Mouse (Mus musculus) forebrain, embryonic 15.5 days (tissue): ENCODE results near the gene Cntn1. TPM values are rescaled to one million over a fixed set of nuclear protein-coding genes. Genes with fewer than 3 reads are reported as not detected.

Experiments
- ATAC-seq: fragments of 200-750 bp; cut with Nextera tagmentation; replicated peaks from 2 replicates; pipeline ENCODE4 v1.8.0; 2017; ENCODE audit warnings: mild to moderate bottlenecking, moderate TSS enrichment, moderate library complexity
- H3K27ac ChIP-seq: fragments of 300-500 bp; sonication (generic); replicated peaks from 2 replicates; pipeline ENCODE4 v1.5.1; 2015; ENCODE audit warnings: mild to moderate bottlenecking, inconsistent platforms
- H3K27me3 ChIP-seq: fragments of 300-500 bp; sonication (generic); 2 replicates; pipeline ENCODE4 v1.6.1; 2015; ENCODE audit warnings: inconsistent platforms
- H3K36me3 ChIP-seq: fragments of 300-500 bp; sonication (generic); 2 replicates; pipeline ENCODE4 v1.6.1; 2015; ENCODE audit warnings: mild to moderate bottlenecking, inconsistent platforms
- H3K4me1 ChIP-seq: fragments of 300-500 bp; sonication (generic); 2 replicates; pipeline ENCODE4 v1.6.1; 2015; ENCODE audit warnings: inconsistent platforms
- H3K4me2 ChIP-seq: fragments of 300-500 bp; sonication (generic); replicated peaks from 2 replicates; pipeline ENCODE4 v1.6.1; 2015; ENCODE audit warnings: mild to moderate bottlenecking, inconsistent platforms
- H3K4me3 ChIP-seq: fragments of 300-500 bp; sonication (generic); 2 replicates; pipeline ENCODE4 v1.5.1; 2015; ENCODE audit warnings: mild to moderate bottlenecking, inconsistent platforms
- H3K9ac ChIP-seq: fragments of 300-500 bp; sonication (generic); replicated peaks from 2 replicates; pipeline ENCODE4 v1.6.1; 2015; ENCODE audit warnings: mild to moderate bottlenecking, inconsistent platforms
- H3K9me3 ChIP-seq: fragments of 300-500 bp; sonication (generic); 2 replicates; pipeline ENCODE4 v1.6.1; 2016; ENCODE audit warnings: inconsistent platforms
- WGBS: fragments of 180-500 bp; shearing (Covaris S2); methylation state at CpG from one replicate; pipeline ENCODE4 v1.1.7; 2015; ENCODE audit warnings: mixed read lengths; 5-methylcytosine and 5-hydroxymethylcytosine counted together
- polyA plus RNA-seq: library from polyadenylated mRNA; unstranded; fragments of >200 nt; fragmentation: Nextera tagmentation; extraction: Ambion mirVana; gene quantifications from 2 replicates; pipeline ENCODE4 v1.2.1, GENCODE M21; 2015

Gene Cntn1
- polyA plus RNA-seq, 1 experiment from 2014 or later = 29.6 TPM

GRCm38 (mm10) chr15:92209778-92210177 lies 158.8 kb downstream of the Cntn1 start:
- no peak overlapping the region for H3K4me3 ChIP-seq
- 92% methylated on average over 1 of the region's 1 CpGs for WGBS
- H3K4me1 ChIP-seq = no peaks in the 10 kb centered on the region
- ATAC-seq = no peak
- no peak overlapping the region for H3K4me2 ChIP-seq
- no peaks in the 10 kb centered on the region for H3K27me3 ChIP-seq
- H3K36me3 ChIP-seq = no peaks in the 10 kb centered on the region
- no peaks in the 10 kb centered on the region for H3K9me3 ChIP-seq
- no peak overlapping the region for H3K27ac ChIP-seq
- no peak overlapping the region for H3K9ac ChIP-seq

- ATAC-seq = no peak
- Histone ChIP-seq H3K4me3 (no peak overlapping the region), H3K27ac (no peak overlapping the region), H3K36me3 (no peaks in the 10 kb centered on the region), H3K4me1 (no peaks in the 10 kb centered on the region), H3K9me3 (no peaks in the 10 kb centered on the region), H3K27me3 (no peaks in the 10 kb centered on the region), H3K9ac (no peak overlapping the region), H3K4me2 (no peak overlapping the region)
- 88% methylated on average over 7 of the region's 7 CpGs for WGBS
Measured at GRCm38 (mm10) chr15:92210486-92211235, 159.7 kb downstream of the Cntn1 start.

GRCm38 (mm10) chr15:92215841-92216240 lies 164.9 kb downstream of the Cntn1 start:
- no peak overlapping the region for H3K4me3 ChIP-seq
- H3K27me3 ChIP-seq = no peaks in the 10 kb centered on the region
- H3K4me2 ChIP-seq = no peak overlapping the region
- WGBS = 41% methylated on average over 3 of the region's 3 CpGs
- ATAC-seq = no peak
- no peak overlapping the region for H3K27ac ChIP-seq
- no peaks in the 10 kb centered on the region for H3K4me1 ChIP-seq
- no peaks in the 10 kb centered on the region for H3K9me3 ChIP-seq
- no peaks in the 10 kb centered on the region for H3K36me3 ChIP-seq
- H3K9ac ChIP-seq = no peak overlapping the region

- Histone ChIP-seq H3K36me3 (no peaks in the 10 kb centered on the region), H3K4me1 (no peaks in the 10 kb centered on the region), H3K27me3 (no peaks in the 10 kb centered on the region), H3K27ac (no peak overlapping the region), H3K9ac (no peak overlapping the region), H3K9me3 (no peaks in the 10 kb centered on the region), H3K4me3 (no peak overlapping the region), H3K4me2 (no peak overlapping the region)
- ATAC-seq = no peak
- whole genome bisulfite sequencing = 80% methylated on average over 2 of the region's 2 CpGs
Measured at GRCm38 (mm10) chr15:92221446-92221845, 170.5 kb downstream of the Cntn1 start.

GRCm38 (mm10) chr15:92231386-92231785 lies 180.4 kb downstream of the Cntn1 start:
- H3K9me3 ChIP-seq = no peaks in the 10 kb centered on the region
- 0 out of 2 replicates have a peak, but pooled peaks have one; percentile 41 for ATAC-seq
- H3K27me3 ChIP-seq = no peaks in the 10 kb centered on the region
- H3K36me3 ChIP-seq = no peaks in the 10 kb centered on the region
- 20% methylated on average over 7 of the region's 7 CpGs for WGBS
- H3K4me3 ChIP-seq = no peak overlapping the region
- no peak overlapping the region for H3K27ac ChIP-seq
- no peak overlapping the region for H3K4me2 ChIP-seq
- H3K9ac ChIP-seq = no peak overlapping the region
- H3K4me1 ChIP-seq = no peaks in the 10 kb centered on the region

- Histone ChIP-seq H3K4me1 (no peaks in the 10 kb centered on the region), H3K4me3 (no peak overlapping the region), H3K9ac (no peak overlapping the region), H3K9me3 (no peaks in the 10 kb centered on the region), H3K4me2 (no peak overlapping the region), H3K27ac (no peak overlapping the region), H3K36me3 (no peaks in the 10 kb centered on the region), H3K27me3 (no peaks in the 10 kb centered on the region)
- 67% methylated on average over 6 of the region's 6 CpGs for WGBS
- no peak for ATAC-seq
Measured at GRCm38 (mm10) chr15:92235836-92236235, 184.9 kb downstream of the Cntn1 start.

GRCm38 (mm10) chr15:92264980-92265707 lies 214.2 kb downstream of the Cntn1 start:
- Histone ChIP-seq H3K9me3 (no peaks in the 10 kb centered on the region), H3K27me3 (no peaks in the 10 kb centered on the region), H3K4me1 (no peaks in the 10 kb centered on the region), H3K4me3 (no peak overlapping the region), H3K27ac (no peak overlapping the region), H3K9ac (no peak overlapping the region), H3K4me2 (no peak overlapping the region), H3K36me3 (no peaks in the 10 kb centered on the region)
- no peak; the same call in 1 of the 2 replicates for ATAC-seq
- 23% methylated on average over 7 of the region's 7 CpGs for WGBS

- 27% methylated on average over 3 of the region's 3 CpGs for WGBS
- H3K9me3 ChIP-seq = no peaks in the 10 kb centered on the region
- no peaks in the 10 kb centered on the region for H3K27me3 ChIP-seq
- H3K4me1 ChIP-seq = no peaks in the 10 kb centered on the region
- H3K36me3 ChIP-seq = no peaks in the 10 kb centered on the region
- no peak for ATAC-seq
- no peak overlapping the region for H3K4me3 ChIP-seq
- H3K4me2 ChIP-seq = no peak overlapping the region
- H3K27ac ChIP-seq = no peak overlapping the region
- H3K9ac ChIP-seq = no peak overlapping the region
Measured at GRCm38 (mm10) chr15:92268341-92268740, 217.4 kb downstream of the Cntn1 start.

GRCm38 (mm10) chr15:92268741-92269322 lies 217.9 kb downstream of the Cntn1 start:
- WGBS = 86% methylated on average over 18 of the region's 18 CpGs

GRCm38 (mm10) chr15:92271801-92272365 lies 220.9 kb downstream of the Cntn1 start:
- H3K9ac ChIP-seq = no peak overlapping the region
- no peaks in the 10 kb centered on the region for H3K9me3 ChIP-seq
- H3K36me3 ChIP-seq = no peaks in the 10 kb centered on the region
- H3K4me3 ChIP-seq = no peak overlapping the region
- H3K27me3 ChIP-seq = no peaks in the 10 kb centered on the region
- 67% methylated on average over 6 of the region's 6 CpGs for WGBS
- ATAC-seq = no peak
- H3K4me2 ChIP-seq = no peak overlapping the region
- H3K4me1 ChIP-seq = no peaks in the 10 kb centered on the region
- H3K27ac ChIP-seq = no peak overlapping the region

More at GRCm38 (mm10) chr15:92268741-92269322, 217.9 kb downstream of the Cntn1 start:
- H3K27ac ChIP-seq = no peak overlapping the region
- no peak for ATAC-seq
- no peak overlapping the region for H3K9ac ChIP-seq
- no peaks in the 10 kb centered on the region for H3K36me3 ChIP-seq
- H3K27me3 ChIP-seq = no peaks in the 10 kb centered on the region
- no peaks in the 10 kb centered on the region for H3K4me1 ChIP-seq
- H3K4me2 ChIP-seq = no peak overlapping the region
- H3K9me3 ChIP-seq = no peaks in the 10 kb centered on the region
- no peak overlapping the region for H3K4me3 ChIP-seq

GRCm38 (mm10) chr15:92276826-92277225 lies 225.9 kb downstream of the Cntn1 start:
- no peaks in the 10 kb centered on the region for H3K27me3 ChIP-seq
- H3K27ac ChIP-seq = no peak overlapping the region
- no peak overlapping the region for H3K4me2 ChIP-seq
- H3K9ac ChIP-seq = no peak overlapping the region
- no peaks in the 10 kb centered on the region for H3K9me3 ChIP-seq
- no peaks in the 10 kb centered on the region for H3K4me1 ChIP-seq
- no peaks in the 10 kb centered on the region for H3K36me3 ChIP-seq
- ATAC-seq = no peak
- WGBS = 71% methylated on average over 4 of the region's 4 CpGs
- H3K4me3 ChIP-seq = no peak overlapping the region

- Histone ChIP-seq H3K27me3 (no peaks in the 10 kb centered on the region), H3K27ac (no peak overlapping the region), H3K4me1 (no peaks in the 10 kb centered on the region), H3K4me3 (no peak overlapping the region), H3K9ac (no peak overlapping the region), H3K36me3 (no peaks in the 10 kb centered on the region), H3K9me3 (no peaks in the 10 kb centered on the region), H3K4me2 (no peak overlapping the region)
- WGBS = 90% methylated on average over 4 of the region's 4 CpGs
- ATAC-seq = no peak
Measured at GRCm38 (mm10) chr15:92277984-92278383, 227.0 kb downstream of the Cntn1 start.
